Mouse (Mus musculus) layer of hippocampus, adult 18-20 months (tissue): ENCODE measurements around the gene Smox. TPM values are rescaled to one million over a fixed set of nuclear protein-coding genes. Genes with fewer than 3 reads are reported as not detected.
A peak's percentile ranks its signal among the peaks of the same experiment; 100 is the strongest.
"Not testable (repeated sequence)": the region's sequence is repeated elsewhere in the genome, so short reads cannot be mapped to it uniquely, and the experiment has no call there.

ENCODE experiments used
- DNase-seq, 2 experiments: peaks; one replicate each; pipeline ENCODE4 v3.0.0; 2022; ENCODE audit warnings: low spot score in 2 of 2
- long read RNA-seq: library from polyadenylated mRNA; stranded (forward); transcript quantifications from one replicate; pipeline ENCODE4 v2.0.0, GENCODE M21; 2021
- total RNA-seq, 2 experiments: library from RNA; stranded (reverse); gene quantifications; 2 replicates each; pipeline ENCODE4 v1.2.3; 2021

The Smox gene
- total RNA-seq: 10 to 100 TPM; 77.1 to 86.9 TPM
- long read RNA-seq, transcript Smox-201 (7 exons, 2,270 nt): major isoform, 43 of 76 reads
- long read RNA-seq, partial matches to known transcripts: 6 of 76 reads
- long read RNA-seq, other reads (novel, unspliced or antisense): 15 of 76 reads

GRCm38 (mm10) chr2:131491196-131491595, at the start of gene Smox:
Gene Smox, plus strand, starts transcription at chr2:131491496.
- DNase-seq: no peak

DNA sequence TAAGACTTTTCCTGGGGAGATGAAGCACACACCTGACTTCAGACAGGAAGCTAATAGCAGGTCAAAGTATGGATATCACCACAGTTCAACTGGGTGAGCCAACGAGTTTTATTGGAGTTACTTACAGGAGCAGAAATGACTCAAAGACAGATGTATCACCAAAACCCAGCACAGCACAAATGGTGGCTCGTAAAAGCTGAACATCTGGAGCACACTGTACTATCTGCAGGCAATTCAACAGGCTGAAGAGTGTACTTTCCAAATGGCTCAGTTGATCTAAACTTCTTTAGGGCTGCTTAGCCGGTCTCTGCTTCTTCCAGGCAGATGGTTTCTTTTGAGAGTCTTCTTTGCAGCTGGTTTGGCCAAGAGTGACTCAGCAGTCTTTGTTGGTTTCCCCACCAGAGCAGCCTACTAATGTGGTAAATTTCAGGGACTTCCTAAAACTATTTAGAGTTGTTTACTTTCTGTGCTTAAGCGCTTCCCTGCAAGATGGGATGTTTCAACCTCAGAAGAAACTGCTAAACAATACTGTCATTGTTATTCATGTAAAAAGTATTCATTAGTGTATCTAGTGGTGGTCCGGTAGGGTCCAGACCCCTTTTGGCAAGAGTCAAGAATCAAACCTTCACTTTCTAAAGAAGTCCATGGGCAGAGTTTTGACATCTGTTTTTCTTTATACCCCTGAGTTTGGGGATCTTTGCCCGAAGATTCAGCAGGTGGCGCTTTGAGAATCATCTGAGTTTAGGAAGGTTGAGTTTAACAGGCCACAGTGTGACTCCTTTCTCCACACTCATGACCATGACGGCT, 48.0 kb upstream of the Smox start:
- no peak for DNase-seq

DNA sequence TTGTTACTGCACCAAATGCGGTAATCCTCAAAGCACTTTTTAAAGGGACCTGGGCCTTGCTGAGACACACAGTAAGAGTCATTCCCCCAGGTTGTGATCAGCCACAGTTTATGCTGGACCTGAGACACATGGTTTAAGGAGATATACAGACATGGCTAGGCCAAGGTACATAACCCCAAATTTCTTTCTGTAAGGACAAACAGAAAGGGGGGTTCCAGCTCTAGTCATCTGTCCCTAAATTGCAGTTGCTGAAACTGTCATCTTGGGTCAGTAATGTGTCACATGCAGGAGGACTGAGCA, 47.5 kb upstream of the Smox start:
- DNase-seq: no peak

DNA sequence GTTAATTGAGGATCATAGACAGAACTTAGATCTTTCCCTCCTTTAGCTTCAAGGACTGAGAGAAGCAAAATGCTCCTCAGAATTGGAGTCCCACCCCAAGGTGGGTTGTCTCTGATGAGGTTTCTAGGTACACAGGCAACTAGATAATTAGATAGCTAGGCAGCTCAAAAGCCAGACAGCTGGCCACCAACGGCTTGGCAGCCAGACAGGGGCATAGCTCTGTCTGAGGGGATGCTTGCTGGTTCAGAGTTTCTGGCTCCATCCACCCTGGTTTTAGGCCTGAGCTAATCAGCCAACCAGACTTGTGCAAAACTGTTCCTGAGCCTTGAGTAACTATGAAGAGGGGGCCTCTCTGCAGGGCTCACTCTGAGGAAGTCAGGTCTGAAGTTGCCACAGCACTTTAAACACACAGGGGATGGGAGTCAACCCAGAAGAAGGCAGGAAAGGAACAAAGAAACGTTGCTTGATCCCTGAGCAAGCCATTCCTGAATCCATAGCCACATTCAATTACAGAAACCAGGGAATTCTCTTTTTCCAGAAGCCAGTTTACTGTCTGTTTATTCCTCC, 44.8 kb upstream of the Smox start:
- no peak for DNase-seq

DNA sequence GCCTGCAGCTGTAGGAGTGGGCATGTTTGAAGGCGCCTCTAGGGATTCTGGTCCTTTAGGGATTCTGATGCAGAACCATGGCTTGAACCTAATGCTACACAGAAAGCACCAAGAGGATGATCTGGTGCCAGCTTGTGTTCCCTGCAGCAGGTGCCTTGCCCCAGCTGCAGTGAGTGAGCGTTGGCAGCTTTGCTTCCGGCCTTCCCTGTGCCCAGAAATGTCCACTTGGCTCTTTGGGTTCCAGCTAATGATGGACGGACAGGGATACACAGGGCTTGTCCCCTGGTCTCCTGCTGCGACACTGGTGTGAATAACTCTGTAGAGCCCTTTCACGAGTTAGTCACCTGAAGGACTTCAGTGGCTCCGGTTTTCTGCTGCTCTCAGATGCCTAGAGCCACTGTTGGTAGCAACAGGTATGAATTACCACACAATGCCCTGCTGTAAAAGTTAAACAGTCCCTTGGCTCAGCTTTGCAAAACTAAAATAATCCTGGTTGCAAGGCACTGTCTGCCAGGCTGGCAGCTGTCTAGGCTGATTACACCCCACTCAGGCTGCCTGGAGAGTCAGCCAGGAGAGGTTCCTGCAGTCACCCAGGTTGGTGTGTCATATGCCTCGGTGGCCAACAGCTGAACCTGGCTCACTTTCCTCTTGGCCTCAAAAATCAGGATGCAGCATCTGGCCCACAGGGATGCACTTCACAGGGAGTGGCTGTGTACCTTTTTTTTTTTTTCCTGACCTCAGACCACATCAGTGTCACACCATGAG, 43.5 kb upstream of the Smox start:
- peak in 1 of 2 experiments; percentile 13 for DNase-seq

GRCm38 (mm10) chr2:131448353-131448752, 42.9 kb upstream of the Smox start:
- DNase-seq: no peak

GRCm38 (mm10) chr2:131449720-131450119, 41.6 kb upstream of the Smox start:
- no peak for DNase-seq

- DNase-seq: no peak
Observed at GRCm38 (mm10) chr2:131450491-131450890, 40.8 kb upstream of the Smox start.

DNA sequence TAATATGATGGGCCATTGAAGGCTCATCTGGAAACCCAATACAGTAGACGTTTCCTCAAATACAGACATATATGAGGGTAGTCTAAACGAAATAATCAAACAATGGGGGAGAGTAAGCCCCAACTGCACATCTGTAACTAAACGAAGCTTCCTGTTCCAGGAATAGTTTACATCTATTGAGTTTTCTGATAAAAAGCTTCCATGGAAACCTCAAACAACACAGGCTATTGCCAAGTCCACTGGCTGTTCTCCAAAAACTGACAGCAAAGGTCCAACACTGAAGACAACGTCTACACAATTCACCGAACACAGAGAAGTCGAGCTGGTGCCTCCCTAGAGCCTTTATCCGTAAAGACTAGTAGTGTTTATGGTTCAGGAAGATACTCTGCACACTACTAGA, 33.6 kb upstream of the Smox start:
- no peak for DNase-seq

GRCm38 (mm10) chr2:131460946-131461682, 30.2 kb upstream of the Smox start:
- DNase-seq: no peak

DNA sequence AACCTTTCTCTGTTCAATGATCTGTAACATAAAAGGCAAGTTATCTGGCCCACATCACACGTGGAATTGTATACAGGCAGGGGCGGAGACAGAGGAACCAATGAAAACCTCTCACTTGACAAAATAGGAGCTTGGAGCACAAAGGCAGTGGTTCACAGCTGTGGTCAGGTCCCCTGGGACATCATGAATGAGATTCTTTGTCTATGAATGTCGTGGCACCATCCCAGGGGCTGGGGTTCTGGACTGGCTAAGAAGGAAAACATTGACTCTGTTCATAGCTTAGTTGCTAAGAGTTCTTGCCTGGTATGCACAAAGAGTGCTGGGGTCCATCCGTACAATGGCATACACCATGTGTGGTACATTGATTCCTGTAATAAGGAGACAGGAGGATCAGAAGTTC, 28.3 kb upstream of the Smox start:
- DNase-seq: peak in 1 of 2 experiments; percentile 29

GRCm38 (mm10) chr2:131464147-131464546, 27.1 kb upstream of the Smox start:
- DNase-seq: no peak

GRCm38 (mm10) chr2:131466732-131467131, 24.6 kb upstream of the Smox start:
- DNase-seq: no peak

- peak in 1 of 2 experiments; percentile 23 for DNase-seq
Observed at GRCm38 (mm10) chr2:131469916-131470315, 21.4 kb upstream of the Smox start.

DNA sequence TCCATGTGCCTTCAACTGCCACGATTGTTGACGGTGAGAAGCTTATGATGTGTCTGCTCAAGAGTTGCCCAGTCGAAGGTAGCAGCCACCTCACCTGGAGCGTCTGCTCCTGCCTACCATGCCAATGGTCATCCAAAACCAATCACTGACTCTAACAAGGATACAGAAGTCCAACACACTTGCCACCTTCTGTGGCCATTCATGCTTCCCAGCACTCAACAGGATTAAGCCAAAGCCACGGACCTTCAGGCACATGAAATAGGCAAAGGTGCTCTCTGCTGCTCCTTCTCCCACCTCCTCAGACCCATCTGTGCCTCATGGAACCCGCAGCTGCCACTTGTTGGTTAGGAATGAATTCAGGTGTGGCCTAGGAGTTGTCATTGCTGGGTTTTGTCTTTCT, 17.5 kb upstream of the Smox start:
- DNase-seq: no peak

DNA sequence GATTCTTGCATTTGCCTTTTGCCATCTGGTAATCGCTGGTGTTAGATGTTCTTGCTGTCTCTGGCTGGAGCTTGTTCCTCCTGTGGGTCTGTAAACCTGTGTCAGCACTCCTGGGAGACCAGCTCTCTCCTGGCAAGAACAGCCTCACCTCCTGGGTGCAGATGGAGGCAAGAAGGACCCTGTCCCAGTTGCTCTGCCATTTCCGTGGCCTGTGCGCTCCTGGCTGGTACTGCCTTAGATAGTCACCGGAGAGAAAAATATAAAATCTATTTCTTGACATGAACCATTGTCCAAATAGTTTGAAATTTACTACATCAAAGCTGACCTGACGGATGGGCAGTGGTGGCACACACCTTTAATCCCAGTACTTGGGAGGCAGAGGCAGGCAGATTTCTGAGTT, 14.2 kb upstream of the Smox start:
- DNase-seq: not testable (repeated sequence)

GRCm38 (mm10) chr2:131477917-131478316, 13.4 kb upstream of the Smox start:
- no peak for DNase-seq

DNA sequence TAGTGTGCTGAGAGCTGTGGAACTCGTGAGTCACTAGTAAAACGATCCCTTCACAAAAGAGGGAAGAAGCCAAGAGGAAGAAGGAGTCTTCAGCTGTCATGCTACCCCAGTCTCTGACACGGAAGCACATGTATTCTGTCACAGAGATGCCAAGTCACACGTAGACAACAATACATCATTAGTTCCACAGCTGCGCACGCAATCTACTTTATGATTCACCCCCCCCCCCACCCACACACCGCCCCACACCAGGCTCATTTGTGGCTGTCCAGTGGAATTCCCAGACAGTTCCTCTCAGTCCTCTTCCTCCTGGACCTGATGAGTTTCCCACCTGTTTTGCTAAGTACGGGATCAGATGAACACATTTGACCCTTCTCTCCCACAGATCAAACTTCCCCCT, 12.9 kb upstream of the Smox start:
- DNase-seq: no peak

GRCm38 (mm10) chr2:131478916-131479315, 12.4 kb upstream of the Smox start:
- DNase-seq: no peak

DNA sequence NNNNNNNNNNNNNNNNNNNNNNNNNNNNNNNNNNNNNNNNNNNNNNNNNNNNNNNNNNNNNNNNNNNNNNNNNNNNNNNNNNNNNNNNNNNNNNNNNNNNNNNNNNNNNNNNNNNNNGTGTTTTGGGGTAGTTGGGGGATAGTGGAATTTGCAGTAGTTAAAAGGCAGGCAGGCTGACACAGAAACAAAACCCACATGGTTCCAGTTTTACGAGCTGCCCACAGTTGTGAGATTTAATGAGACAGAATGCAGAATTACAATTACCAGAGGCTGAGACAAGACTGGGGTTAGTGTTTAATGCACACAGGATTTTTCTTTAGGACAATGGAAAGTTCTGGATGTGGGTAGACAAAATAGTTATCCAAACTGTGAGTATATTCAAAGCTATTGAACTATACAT, 9.6 kb upstream of the Smox start:
- DNase-seq: no peak

GRCm38 (mm10) chr2:131482478-131482877, 8.8 kb upstream of the Smox start:
- DNase-seq: no peak
